Mouse (Mus musculus) midbrain, postnatal 0 days (tissue): ENCODE measurements at regions not wholly inside any gene's neighbourhood (a gene's known extent, or its start where the extent isn't known, plus 50 kb on each side); places are given as distances from the start of the nearest gene placed in this dataset.
A peak's percentile ranks its signal among the peaks of the same experiment; 100 is the strongest.

Experiments used
- ATAC-seq: fragments of 200-750 bp; cut with Nextera tagmentation; 2 replicates; pipeline ENCODE4 v1.8.0; 2017; ENCODE audit warnings: moderate number of reproducible peaks, mild to moderate bottlenecking, moderate TSS enrichment, moderate library complexity; ENCODE audit not compliant: low FRiP score
- DNase-seq: peaks from one replicate; pipeline ENCODE4 v3.0.0-alpha.2; 2015; ENCODE audit warnings: low spot score
- H3K27ac ChIP-seq: fragments of 300-500 bp; sonication (generic); 2 replicates; pipeline ENCODE4 v1.5.1; 2014; ENCODE audit warnings: low read depth, mild to moderate bottlenecking, low read length, mixed read lengths
- H3K27me3 ChIP-seq: fragments of 300-500 bp; sonication (generic); 2 replicates; pipeline ENCODE4 v1.6.1; 2014; ENCODE audit warnings: low read length, control low read depth, mixed read lengths; ENCODE audit not compliant: insufficient read depth
- H3K36me3 ChIP-seq: fragments of 300-500 bp; sonication (generic); 2 replicates; pipeline ENCODE4 v1.6.1; 2014; ENCODE audit warnings: low read length, control low read depth, mixed read lengths; ENCODE audit not compliant: insufficient read depth
- H3K4me1 ChIP-seq: fragments of 300-500 bp; sonication (generic); 2 replicates; pipeline ENCODE4 v1.6.1; 2014; ENCODE audit warnings: mild to moderate bottlenecking, control low read depth, antibody characterized with exemption, low read length, mixed read lengths; ENCODE audit not compliant: insufficient read depth
- H3K4me2 ChIP-seq: fragments of 300-500 bp; sonication (generic); 2 replicates; pipeline ENCODE4 v1.6.1; 2014; ENCODE audit warnings: low read depth, mild to moderate bottlenecking, low read length, mixed read lengths; ENCODE audit not compliant: poor library complexity, severe bottlenecking
- H3K4me3 ChIP-seq: fragments of 300-500 bp; sonication (generic); 2 replicates; pipeline ENCODE4 v1.5.1; 2014; ENCODE audit warnings: low read depth, mild to moderate bottlenecking, low read length, moderate library complexity
- H3K9ac ChIP-seq: fragments of 300-500 bp; sonication (generic); replicated peaks from 2 replicates; pipeline ENCODE4 v1.6.1; 2014; ENCODE audit warnings: mild to moderate bottlenecking, low read length, moderate library complexity, mixed read lengths; ENCODE audit not compliant: poor library complexity, severe bottlenecking
- H3K9me3 ChIP-seq: fragments of 300-500 bp; sonication (generic); 2 replicates; pipeline ENCODE4 v1.6.1; 2016; ENCODE audit warnings: low read length, control low read depth
- CTCF ChIP-seq: IDR thresholded peaks from 2 replicates; pipeline ENCODE4 v1.5.1; 2016; ENCODE audit warnings: antibody characterized with exemption, mild to moderate bottlenecking
- WGBS: fragments of 180-500 bp; shearing (Covaris S2); extraction: QIAGEN DNeasy Blood & Tissue Kit; methylation state at CpG from one replicate; pipeline ENCODE4 v1.1.7; 2014; 5-methylcytosine and 5-hydroxymethylcytosine counted together

DNA sequence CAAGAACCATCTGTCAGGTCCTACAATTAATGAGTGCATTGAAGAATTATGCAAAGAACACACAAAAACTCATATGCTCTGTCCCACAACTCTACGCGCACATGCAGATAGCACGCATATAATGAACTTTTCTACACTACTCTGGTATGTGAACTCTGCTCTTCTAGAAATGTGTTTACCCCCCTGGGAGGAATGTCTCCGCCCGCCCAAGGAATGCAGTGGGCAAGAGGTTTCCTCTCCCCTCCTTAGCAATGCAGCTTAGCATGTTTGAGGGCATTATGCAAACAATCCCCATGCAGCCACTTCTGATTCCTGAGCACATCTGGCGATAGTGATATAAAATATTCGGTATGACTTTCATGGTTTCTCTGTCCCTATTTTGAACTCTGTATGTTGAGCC, 59.0 kb upstream of the Tgfbr2 start:
- Histone ChIP-seq H3K4me1 (no peaks in the 10 kb centered on the region), H3K9me3 (no peaks in the 10 kb centered on the region), H3K27me3 (no peaks in the 10 kb centered on the region), H3K27ac (no peak overlapping the region), H3K36me3 (no peaks in the 10 kb centered on the region), H3K9ac (no peak overlapping the region), H3K4me3 (no peak overlapping the region), H3K4me2 (no peak overlapping the region)
- WGBS, result 85% methylated on average over 7 of the region's 7 CpGs
- DNase-seq, result no peak
- no peak for TF ChIP-seq CTCF
- ATAC-seq, result no peak

DNA sequence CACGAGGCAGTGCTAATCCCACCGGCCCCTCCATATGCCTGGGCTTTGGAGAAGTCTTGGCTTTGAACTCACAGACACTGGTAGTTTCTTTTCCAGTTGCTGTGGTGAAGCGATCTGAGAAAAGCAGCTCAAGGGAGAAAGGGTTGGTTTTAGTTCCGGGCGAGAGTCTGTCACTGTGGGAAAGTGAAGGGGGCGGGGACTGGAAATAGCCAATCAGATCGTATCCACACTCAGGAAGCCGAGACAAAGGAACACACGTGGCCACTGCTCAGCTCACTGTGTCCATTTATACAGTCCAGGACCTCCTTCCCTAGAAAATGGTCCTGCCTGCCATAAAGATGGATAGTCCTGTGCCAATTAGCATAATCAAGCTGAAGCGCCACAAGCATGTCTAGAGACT, 57.2 kb upstream of the Tgfbr2 start:
- H3K4me1 ChIP-seq, result no peaks in the 10 kb centered on the region
- 73% methylated on average over 10 of the region's 10 CpGs for WGBS
- no peak overlapping the region for H3K4me3 ChIP-seq
- no peak overlapping the region for H3K4me2 ChIP-seq
- no peak overlapping the region for H3K27ac ChIP-seq
- no peak overlapping the region for H3K9ac ChIP-seq
- H3K36me3 ChIP-seq, result no peaks in the 10 kb centered on the region
- no peaks in the 10 kb centered on the region for H3K27me3 ChIP-seq
- DNase-seq, result peak; percentile 8
- no peak for TF ChIP-seq CTCF
- peak; percentile 31; the same call in 1 of the 2 replicates for ATAC-seq
- H3K9me3 ChIP-seq, result no peaks in the 10 kb centered on the region

DNA sequence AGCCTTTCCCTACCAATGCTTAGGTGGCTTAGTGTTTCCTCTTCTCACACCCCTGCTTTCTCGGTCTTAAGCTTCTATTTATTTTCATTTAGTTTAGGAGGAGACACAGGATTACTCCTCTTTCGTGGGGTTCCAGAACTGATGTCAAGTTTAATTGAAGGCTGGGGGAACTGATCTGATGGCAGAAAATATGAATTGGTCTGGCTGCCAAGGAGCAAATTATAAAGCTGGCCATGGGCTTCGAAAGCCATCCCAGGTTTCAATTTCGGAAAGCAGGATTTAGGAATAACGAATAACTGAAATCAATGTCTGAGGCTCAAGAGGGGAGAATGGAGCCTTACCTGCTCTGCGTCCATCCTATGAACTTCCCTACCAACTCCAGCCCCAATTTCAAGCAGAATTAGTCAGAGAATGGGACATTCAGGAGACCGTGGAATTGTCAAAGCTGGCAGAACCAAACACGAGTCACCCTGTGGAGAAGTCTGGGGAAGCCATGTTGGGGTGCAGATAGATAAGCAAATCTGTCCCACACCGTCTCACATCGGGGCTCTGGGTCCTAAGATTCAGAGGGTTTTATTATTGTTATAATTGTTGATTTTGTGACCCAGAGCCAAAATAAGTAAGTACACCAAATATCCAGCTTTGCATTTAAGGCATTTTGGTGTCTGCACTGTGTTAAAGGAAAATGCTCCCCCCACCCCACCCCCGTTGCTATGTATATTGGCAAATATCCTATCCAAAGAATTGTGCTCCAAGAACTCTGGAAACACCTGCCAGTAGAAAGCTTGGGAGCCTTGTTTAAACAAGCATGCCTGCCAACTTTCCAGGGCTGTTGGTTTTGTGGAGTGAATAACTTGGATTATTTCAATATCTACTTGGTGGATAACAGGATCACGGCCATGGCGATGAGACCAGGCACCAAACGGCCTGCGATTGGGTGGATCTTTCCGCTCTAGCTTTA, 56.5 kb upstream of the Tgfbr2 start:
- no peak overlapping the region for H3K9ac ChIP-seq
- 72% methylated on average over 16 of the region's 16 CpGs for WGBS
- H3K27ac ChIP-seq, result no peak overlapping the region
- H3K4me1 ChIP-seq, result no peaks in the 10 kb centered on the region
- DNase-seq (peak; percentile 59), ATAC-seq (no peak)
- no peaks in the 10 kb centered on the region for H3K27me3 ChIP-seq
- no peak overlapping the region for H3K4me2 ChIP-seq
- H3K9me3 ChIP-seq, result no peaks in the 10 kb centered on the region
- H3K36me3 ChIP-seq, result no peaks in the 10 kb centered on the region
- TF ChIP-seq CTCF, result no peak
- no peak overlapping the region for H3K4me3 ChIP-seq

DNA sequence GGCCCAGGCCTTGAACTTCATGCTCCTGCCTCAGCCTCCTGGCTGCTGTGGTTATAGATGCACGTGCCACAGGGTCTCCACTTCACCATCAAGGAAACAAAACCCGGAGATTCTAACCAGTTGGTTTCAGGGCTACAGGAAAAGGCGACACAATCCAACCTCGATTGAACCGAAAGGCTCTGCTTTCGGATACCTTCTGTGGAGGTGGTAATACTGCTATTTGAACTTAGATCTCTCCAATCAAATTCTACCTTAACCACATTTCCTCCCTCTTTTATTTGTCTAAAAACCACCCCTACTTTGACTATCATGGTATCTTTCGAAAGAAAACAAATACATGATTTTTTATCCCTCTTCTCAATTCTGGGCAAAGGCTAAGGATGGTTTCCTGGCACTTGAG, 55.2 kb upstream of the Tgfbr2 start:
- Histone ChIP-seq H3K4me2 (no peak overlapping the region), H3K9ac (no peak overlapping the region), H3K27ac (no peak overlapping the region), H3K27me3 (no peaks in the 10 kb centered on the region), H3K4me3 (no peak overlapping the region), H3K9me3 (no peaks in the 10 kb centered on the region), H3K4me1 (no peaks in the 10 kb centered on the region), H3K36me3 (no peaks in the 10 kb centered on the region)
- TF ChIP-seq CTCF, result no peak
- ATAC-seq (no peak), DNase-seq (no peak)
- WGBS, result 87% methylated on average over 7 of the region's 7 CpGs

DNA sequence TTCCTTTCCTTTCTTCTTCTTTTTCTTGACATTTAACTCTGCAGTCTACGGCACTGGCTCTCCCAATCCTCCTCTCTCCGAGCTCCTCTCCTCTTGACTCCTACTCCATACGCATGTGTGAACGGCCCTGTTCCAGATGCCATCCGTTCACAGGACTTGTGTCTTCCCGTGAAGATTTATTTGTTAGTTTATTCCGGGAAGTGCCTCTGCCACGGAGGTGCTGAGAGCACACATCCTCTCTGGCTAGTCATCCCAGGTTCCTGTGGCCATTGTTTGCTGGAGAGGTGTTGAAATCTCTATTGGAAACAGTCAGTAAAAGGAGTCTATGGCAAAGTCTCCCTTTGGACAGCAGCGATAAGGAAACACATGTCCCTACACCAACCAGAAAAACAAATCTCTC, 53.3 kb upstream of the Tgfbr2 start:
- no peaks in the 10 kb centered on the region for H3K27me3 ChIP-seq
- H3K27ac ChIP-seq, result no peak overlapping the region
- no peak overlapping the region for H3K4me2 ChIP-seq
- H3K36me3 ChIP-seq, result no peaks in the 10 kb centered on the region
- H3K9ac ChIP-seq, result no peak overlapping the region
- no peak overlapping the region for H3K4me3 ChIP-seq
- no peak for TF ChIP-seq CTCF
- H3K9me3 ChIP-seq, result no peaks in the 10 kb centered on the region
- ATAC-seq (no peak), DNase-seq (no peak)
- H3K4me1 ChIP-seq, result no peaks in the 10 kb centered on the region
- 87% methylated on average over 9 of the region's 9 CpGs for WGBS

DNA sequence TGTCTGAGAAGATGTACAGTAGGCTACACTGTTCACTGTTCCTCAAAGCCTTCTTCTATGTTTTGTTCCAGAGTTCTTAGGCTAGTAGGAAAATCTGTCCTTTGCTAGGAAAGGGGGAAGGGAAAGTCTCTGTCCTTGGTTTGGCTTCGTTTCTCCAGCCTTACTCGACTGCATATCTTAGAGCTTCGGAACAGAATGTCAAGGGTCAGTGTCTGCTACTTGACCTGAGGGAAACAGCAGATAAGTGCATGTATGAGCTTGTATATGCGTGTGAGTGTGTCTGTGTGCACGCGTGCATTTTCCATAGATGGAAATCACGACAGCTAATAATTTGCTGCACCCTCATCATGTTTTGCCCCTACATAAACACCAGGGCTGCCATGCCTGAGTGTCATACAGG, 52.6 kb upstream of the Tgfbr2 start:
- TF ChIP-seq CTCF, result no peak
- 86% methylated on average over 7 of the region's 7 CpGs for WGBS
- no peak for ATAC-seq

More for the DNA sequence above, 52.6 kb upstream of the Tgfbr2 start:
- H3K4me3 ChIP-seq, result no peak overlapping the region
- H3K27me3 ChIP-seq, result no peaks in the 10 kb centered on the region
- no peak overlapping the region for H3K27ac ChIP-seq
- H3K4me1 ChIP-seq, result no peaks in the 10 kb centered on the region
- H3K9ac ChIP-seq, result no peak overlapping the region
- H3K9me3 ChIP-seq, result no peaks in the 10 kb centered on the region
- no peaks in the 10 kb centered on the region for H3K36me3 ChIP-seq
- no peak for DNase-seq
- no peak overlapping the region for H3K4me2 ChIP-seq
